Mouse (Mus musculus) forebrain, embryonic 10.5 days (tissue): ENCODE data around the gene Cntn6. TPM values are rescaled to one million over a fixed set of nuclear protein-coding genes. Genes with fewer than 3 reads are reported as not detected.

Source experiments
- DNase-seq: peaks from one replicate; pipeline ENCODE4 v3.0.0-alpha.2; 2017; ENCODE audit warnings: low spot score; ENCODE audit errors: extremely low spot score
- H3K27ac ChIP-seq: fragments of 300-500 bp; sonication (generic); 2 replicates; pipeline ENCODE4 v1.5.1; 2016; ENCODE audit warnings: mild to moderate bottlenecking
- H3K27me3 ChIP-seq: fragments of 300-500 bp; sonication (generic); 2 replicates; pipeline ENCODE4 v1.6.1; 2016; ENCODE audit warnings: mild to moderate bottlenecking; ENCODE audit not compliant: poor library complexity, severe bottlenecking
- H3K36me3 ChIP-seq: fragments of 300-500 bp; sonication (generic); replicated peaks from 2 replicates; pipeline ENCODE4 v1.6.1; 2016; ENCODE audit warnings: mild to moderate bottlenecking, moderate library complexity
- H3K4me1 ChIP-seq: fragments of 300-500 bp; sonication (generic); 2 replicates; pipeline ENCODE4 v1.6.1; 2016
- H3K4me3 ChIP-seq: fragments of 300-500 bp; sonication (generic); 2 replicates; pipeline ENCODE4 v1.5.1; 2016; ENCODE audit warnings: mild to moderate bottlenecking, moderate library complexity
- H3K9me3 ChIP-seq: fragments of 300-500 bp; sonication (generic); 2 replicates; pipeline ENCODE4 v1.6.1; 2016; ENCODE audit warnings: mild to moderate bottlenecking, moderate library complexity
- WGBS: fragments of 180-500 bp; shearing (Covaris S2); methylation state at CpG from one replicate; pipeline ENCODE4 v1.1.7; 2016; 5-methylcytosine and 5-hydroxymethylcytosine counted together
- polyA plus RNA-seq: library from polyadenylated mRNA; unstranded; fragments of >200 nt; fragmentation: Nextera tagmentation; extraction: Ambion mirVana; gene quantifications from 2 replicates; pipeline ENCODE4 v1.2.1, GENCODE M21; 2016

Cntn6 gene
- polyA plus RNA-seq, 1 experiment from 2014 or later: 1.7 TPM

- Histone ChIP-seq H3K27me3 (no peaks in the 10 kb centered on the region), H3K9me3 (no peaks in the 10 kb centered on the region), H3K36me3 (no peaks in the 10 kb centered on the region), H3K4me3 (no peak overlapping the region), H3K4me1 (peaks cover 7% of the 10 kb centered on the region), H3K27ac (no peak overlapping the region)
- no peak for DNase-seq
- 63% methylated on average over 3 of the region's 3 CpGs for WGBS
Measured at GRCm38 (mm10) chr6:104653518-104653917, 160.9 kb downstream of the Cntn6 start.

GRCm38 (mm10) chr6:104668701-104669100 is 176.1 kb downstream of the Cntn6 start:
- H3K4me3 ChIP-seq: no peak overlapping the region
- 89% methylated on average over 2 of the region's 2 CpGs for WGBS
- H3K4me1 ChIP-seq: no peaks in the 10 kb centered on the region
- H3K36me3 ChIP-seq: no peaks in the 10 kb centered on the region
- H3K9me3 ChIP-seq: no peaks in the 10 kb centered on the region
- no peaks in the 10 kb centered on the region for H3K27me3 ChIP-seq
- no peak overlapping the region for H3K27ac ChIP-seq
- no peak for DNase-seq

- Histone ChIP-seq H3K9me3 (no peaks in the 10 kb centered on the region), H3K27me3 (no peaks in the 10 kb centered on the region), H3K4me3 (no peak overlapping the region), H3K27ac (no peak overlapping the region), H3K36me3 (no peaks in the 10 kb centered on the region), H3K4me1 (no peaks in the 10 kb centered on the region)
- no peak for DNase-seq
Measured at GRCm38 (mm10) chr6:104674249-104674648, 181.7 kb downstream of the Cntn6 start.

- Histone ChIP-seq H3K4me1 (no peaks in the 10 kb centered on the region), H3K4me3 (no peak overlapping the region), H3K27me3 (no peaks in the 10 kb centered on the region), H3K27ac (no peak overlapping the region), H3K36me3 (no peaks in the 10 kb centered on the region), H3K9me3 (no peaks in the 10 kb centered on the region)
- DNase-seq: no peak
- WGBS: 95% methylated on average over 1 of the region's 1 CpGs
Measured at GRCm38 (mm10) chr6:104679809-104680495, 187.4 kb downstream of the Cntn6 start.

- no peaks in the 10 kb centered on the region for H3K27me3 ChIP-seq
- no peak overlapping the region for H3K27ac ChIP-seq
- H3K36me3 ChIP-seq: no peaks in the 10 kb centered on the region
- WGBS: 89% methylated on average over 3 of the region's 3 CpGs
- no peak overlapping the region for H3K4me3 ChIP-seq
- H3K4me1 ChIP-seq: no peaks in the 10 kb centered on the region
- no peak for DNase-seq
- H3K9me3 ChIP-seq: no peaks in the 10 kb centered on the region
Measured at GRCm38 (mm10) chr6:104687980-104688379, 195.4 kb downstream of the Cntn6 start.

GRCm38 (mm10) chr6:104688439-104689125 is 196.0 kb downstream of the Cntn6 start:
- H3K36me3 ChIP-seq: no peaks in the 10 kb centered on the region
- H3K9me3 ChIP-seq: no peaks in the 10 kb centered on the region
- WGBS: 91% methylated on average over 6 of the region's 6 CpGs
- no peaks in the 10 kb centered on the region for H3K4me1 ChIP-seq
- no peak for DNase-seq
- H3K4me3 ChIP-seq: no peak overlapping the region
- no peak overlapping the region for H3K27ac ChIP-seq
- H3K27me3 ChIP-seq: no peaks in the 10 kb centered on the region

GRCm38 (mm10) chr6:104728571-104728970 is 236.0 kb downstream of the Cntn6 start:
- WGBS: 66% methylated on average over 1 of the region's 1 CpGs
- Histone ChIP-seq H3K36me3 (no peaks in the 10 kb centered on the region), H3K27me3 (no peaks in the 10 kb centered on the region), H3K9me3 (no peaks in the 10 kb centered on the region), H3K4me1 (peaks cover 7% of the 10 kb centered on the region), H3K4me3 (no peak overlapping the region), H3K27ac (no peak overlapping the region)
- DNase-seq: no peak

GRCm38 (mm10) chr6:104734256-104734655 is 241.7 kb downstream of the Cntn6 start:
- DNase-seq: no peak
- Histone ChIP-seq H3K9me3 (no peaks in the 10 kb centered on the region), H3K27ac (no peak overlapping the region), H3K36me3 (no peaks in the 10 kb centered on the region), H3K4me1 (no peaks in the 10 kb centered on the region), H3K4me3 (no peak overlapping the region), H3K27me3 (no peaks in the 10 kb centered on the region)
- 97% methylated on average over 1 of the region's 1 CpGs for WGBS

GRCm38 (mm10) chr6:104738999-104739398 is 246.4 kb downstream of the Cntn6 start:
- Histone ChIP-seq H3K9me3 (no peaks in the 10 kb centered on the region), H3K36me3 (no peaks in the 10 kb centered on the region), H3K27ac (no peak overlapping the region), H3K4me1 (no peaks in the 10 kb centered on the region), H3K27me3 (no peaks in the 10 kb centered on the region), H3K4me3 (no peak overlapping the region)
- DNase-seq: no peak
- WGBS: 92% methylated on average over 4 of the region's 4 CpGs

- no peaks in the 10 kb centered on the region for H3K27me3 ChIP-seq
- H3K4me1 ChIP-seq: no peaks in the 10 kb centered on the region
- no peaks in the 10 kb centered on the region for H3K36me3 ChIP-seq
- no peak overlapping the region for H3K27ac ChIP-seq
- no peaks in the 10 kb centered on the region for H3K9me3 ChIP-seq
- H3K4me3 ChIP-seq: no peak overlapping the region
- DNase-seq: no peak
Measured at GRCm38 (mm10) chr6:104758125-104758524, 265.5 kb downstream of the Cntn6 start.

- no peak overlapping the region for H3K4me3 ChIP-seq
- H3K9me3 ChIP-seq: no peaks in the 10 kb centered on the region
- H3K36me3 ChIP-seq: no peaks in the 10 kb centered on the region
- H3K4me1 ChIP-seq: no peaks in the 10 kb centered on the region
- WGBS: 86% methylated on average over 3 of the region's 3 CpGs
- no peaks in the 10 kb centered on the region for H3K27me3 ChIP-seq
- DNase-seq: no peak
- H3K27ac ChIP-seq: no peak overlapping the region
Measured at GRCm38 (mm10) chr6:104761226-104761625, 268.6 kb downstream of the Cntn6 start.

- H3K4me3 ChIP-seq: no peak overlapping the region
- H3K9me3 ChIP-seq: no peaks in the 10 kb centered on the region
- H3K27me3 ChIP-seq: no peaks in the 10 kb centered on the region
- WGBS: 98% methylated on average over 3 of the region's 3 CpGs
- H3K4me1 ChIP-seq: no peaks in the 10 kb centered on the region
- H3K36me3 ChIP-seq: no peaks in the 10 kb centered on the region
- no peak overlapping the region for H3K27ac ChIP-seq
- no peak for DNase-seq
Measured at GRCm38 (mm10) chr6:104783891-104784290, 291.3 kb downstream of the Cntn6 start.

- WGBS: 86% methylated on average over 2 of the region's 2 CpGs
- Histone ChIP-seq H3K36me3 (no peaks in the 10 kb centered on the region), H3K4me1 (no peaks in the 10 kb centered on the region), H3K27ac (no peak overlapping the region), H3K27me3 (no peaks in the 10 kb centered on the region), H3K9me3 (no peaks in the 10 kb centered on the region), H3K4me3 (no peak overlapping the region)
- no peak for DNase-seq
Measured at GRCm38 (mm10) chr6:104787502-104787901, 294.9 kb downstream of the Cntn6 start.
